Mouse (Mus musculus): ENCODE measurements around the gene Lenep. TPM values are rescaled to one million over a fixed set of nuclear protein-coding genes. Genes with fewer than 3 reads are reported as not detected.

Lenep gene
- total RNA-seq, 2 experiments from 2014 or later, result 0.25 TPM; not detected in 1

DNA sequence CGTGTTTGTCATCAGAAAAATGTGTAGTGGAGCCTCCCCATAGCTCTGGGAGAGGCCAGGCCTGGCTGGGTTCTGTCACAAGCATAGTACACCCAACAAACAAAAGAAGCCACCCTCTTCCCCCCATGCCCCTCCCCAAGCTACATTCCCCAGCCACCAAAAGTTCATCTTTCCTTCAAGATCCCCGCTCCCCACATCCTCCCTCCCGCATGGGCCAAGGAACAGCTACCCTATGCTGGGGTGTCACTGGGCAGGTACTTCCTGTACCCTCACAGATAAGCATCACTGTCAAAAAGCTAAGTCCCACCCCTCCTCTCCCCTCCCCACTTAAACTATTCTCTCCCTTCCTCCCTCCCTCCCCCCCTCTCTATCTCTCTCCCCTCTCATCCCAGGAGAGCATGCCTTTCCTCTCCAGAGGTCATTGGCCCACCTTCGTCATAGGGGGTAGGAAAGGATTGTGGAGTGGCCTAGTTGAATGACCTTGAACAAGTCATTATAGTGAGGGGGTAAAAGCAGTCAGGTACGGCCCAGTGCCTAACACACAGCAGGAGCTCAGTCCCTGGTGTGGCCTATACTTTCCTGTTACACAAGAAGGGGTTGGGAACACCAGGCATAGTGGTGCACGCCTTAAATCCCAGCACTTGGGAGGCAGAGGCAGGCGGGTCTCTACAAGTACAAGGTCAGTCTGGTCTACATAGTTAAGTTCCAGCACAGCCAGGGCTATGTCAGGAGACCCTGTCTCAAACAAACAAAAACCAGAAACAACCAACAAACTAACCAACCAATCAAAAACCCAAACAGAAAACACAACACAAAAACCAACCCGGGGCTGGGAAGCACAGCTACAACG is 20.3 kb downstream of the Lenep start:
- DNase-seq, result no peak
- intact Hi-C loops (cut with DNase I), result no loop called here

DNA sequence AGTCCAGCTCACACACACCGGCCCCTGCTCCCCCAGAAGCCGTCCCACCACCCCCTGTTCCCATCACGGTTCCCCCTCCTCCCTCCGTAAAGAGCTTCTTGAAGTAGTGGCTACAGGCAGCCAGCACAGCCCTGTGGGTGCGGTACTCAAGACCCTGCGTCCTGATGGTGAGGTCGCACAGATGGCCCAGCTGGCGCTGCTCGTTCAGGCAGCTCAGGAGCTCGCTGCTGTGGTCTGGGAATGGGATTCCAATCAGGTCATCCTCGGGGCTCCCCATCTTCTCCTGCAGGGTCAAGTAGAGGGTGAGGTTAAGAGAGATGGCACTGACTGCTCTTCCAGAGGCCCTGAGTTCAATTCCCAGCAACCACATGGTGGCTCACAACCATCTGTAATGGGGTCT is 21.4 kb downstream of the Lenep start:
- intact Hi-C loops (cut with DNase I), result no loop called here

GRCm38 (mm10) chr3:89380711-89381110 is 21.9 kb downstream of the Lenep start:
- DNase-seq, result no peak
- intact Hi-C loops (cut with DNase I), result no loop called here

More for the DNA sequence above, 21.4 kb downstream of the Lenep start:
- DNase-seq, result no peak

DNA sequence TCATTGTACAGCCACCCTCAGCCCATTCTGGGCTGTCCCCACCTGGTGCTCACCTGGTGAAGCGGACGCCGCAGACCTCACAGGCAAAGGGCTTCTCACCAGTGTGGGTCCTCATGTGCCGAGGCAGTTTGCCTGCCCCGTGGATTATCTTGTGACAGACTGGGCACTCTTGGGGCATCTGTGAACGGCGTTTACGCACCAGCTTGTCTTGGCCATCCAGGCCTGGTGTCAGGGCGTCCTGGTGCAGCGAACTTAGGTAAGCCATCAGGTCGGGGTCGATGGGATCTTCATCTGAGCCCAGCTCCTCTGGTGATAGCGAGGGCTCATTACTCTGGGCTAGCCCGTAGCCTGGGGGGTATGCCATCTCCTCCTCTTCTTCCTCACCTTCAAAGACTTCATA is 22.3 kb downstream of the Lenep start:
- intact Hi-C loops (cut with DNase I), result no loop called here
- no peak for DNase-seq

GRCm38 (mm10) chr3:89379388-89380131 is 23.0 kb downstream of the Lenep start:
- DNase-seq, result no peak
- intact Hi-C loops (cut with DNase I), result loop anchor here (5.0 kb wide), 1 partner anchor 108 kb away; no protein-coding TSS in a partner anchor

DNA sequence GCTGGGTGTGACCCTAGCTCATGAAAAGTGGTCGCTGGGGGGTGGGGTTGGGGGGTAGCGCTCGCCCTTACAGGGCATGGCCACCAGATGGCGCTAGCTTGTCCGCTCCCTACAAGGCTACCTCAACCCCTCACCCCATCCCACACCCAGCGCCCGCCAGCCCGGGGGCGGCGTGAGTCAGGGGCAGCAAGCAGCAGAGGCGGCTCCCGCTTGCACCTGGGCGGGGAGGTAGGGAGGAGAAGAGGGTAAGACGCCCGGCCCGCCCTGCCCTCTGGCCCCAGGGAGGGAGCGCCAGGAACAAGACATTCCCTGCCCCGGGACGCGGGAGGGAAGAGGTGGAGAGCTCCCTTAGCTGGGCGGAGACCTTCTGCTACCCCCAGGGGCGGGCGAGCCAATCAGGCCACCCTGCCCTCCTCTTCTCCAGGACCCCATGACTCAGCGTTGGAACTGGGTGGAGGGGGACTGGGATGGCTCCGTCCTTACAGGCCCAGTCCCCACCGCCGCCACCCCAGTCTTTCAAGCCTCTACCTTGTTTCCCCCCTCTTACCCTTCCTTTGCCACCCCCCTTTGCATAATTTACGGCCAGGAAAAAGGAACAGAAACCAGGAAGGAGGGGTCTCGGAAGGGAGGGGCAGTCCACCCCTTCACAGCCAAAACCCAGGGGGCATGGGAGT is 24.1 kb downstream of the Lenep start:
- intact Hi-C loops (cut with DNase I), result loop anchor here (5.0 kb wide), 1 partner anchor 109 kb away; no protein-coding TSS in a partner anchor
- peak; percentile 77 to 81 for DNase-seq

GRCm38 (mm10) chr3:89377831-89378230 is 24.8 kb downstream of the Lenep start:
- no peak for DNase-seq
- intact Hi-C loops (cut with DNase I), result loop anchor here (5.0 kb wide), 1 partner anchor 109 kb away; no protein-coding TSS in a partner anchor

DNA sequence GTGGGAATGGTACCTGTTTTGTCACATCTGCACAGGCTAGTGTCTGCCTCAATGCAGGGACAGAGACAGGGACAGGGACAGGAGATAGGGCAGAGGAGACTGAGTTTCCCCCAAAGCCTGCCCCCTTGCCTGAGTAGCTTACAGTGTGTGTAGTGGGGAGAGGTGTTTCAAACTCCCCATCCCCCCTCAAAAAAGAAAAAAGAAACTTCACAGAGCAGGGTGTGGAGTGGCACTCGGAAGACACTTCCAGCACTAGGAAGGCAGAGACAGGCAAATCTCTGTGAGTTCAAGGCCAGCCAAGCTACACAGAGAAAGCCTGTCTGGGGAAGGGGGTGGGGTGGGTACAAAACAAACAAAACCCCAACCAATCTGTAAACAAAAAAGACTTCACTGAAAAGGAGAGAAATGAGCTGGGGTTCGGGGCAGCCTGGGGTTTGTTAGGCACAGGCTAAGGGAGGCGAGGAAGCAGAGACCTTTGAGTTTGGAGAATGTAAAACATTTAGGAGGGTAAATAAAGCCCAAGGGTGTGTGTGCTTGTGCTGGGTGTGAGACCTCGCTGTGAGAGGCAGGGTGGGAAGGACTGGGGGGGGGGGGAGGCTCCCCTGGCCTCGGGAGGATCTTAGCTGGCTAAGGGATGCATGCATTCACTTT is 28.9 kb downstream of the Lenep start:
- no peak for DNase-seq
- intact Hi-C loops (cut with DNase I), result no loop called here

DNA sequence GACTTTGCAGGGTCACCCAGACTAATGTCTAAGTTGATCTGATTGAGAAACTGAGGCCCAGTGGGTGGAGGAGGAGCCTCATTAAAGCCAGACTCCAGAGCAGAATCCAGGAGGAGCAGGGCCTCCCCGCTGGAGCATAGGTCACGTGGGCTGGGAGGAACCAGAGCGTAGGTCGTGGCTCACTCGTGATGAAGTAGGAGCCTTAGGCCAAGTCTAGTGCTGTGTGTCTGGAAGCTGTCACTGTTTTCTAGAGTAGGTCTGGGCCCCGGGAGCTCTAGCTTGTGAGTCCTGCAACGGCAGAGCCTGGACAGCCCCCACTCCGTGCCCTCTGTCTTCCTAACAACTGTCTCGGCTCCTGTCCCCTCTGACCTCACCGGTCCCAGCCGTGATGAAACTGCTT is 35.3 kb downstream of the Lenep start:
- DNase-seq, result no peak
- intact Hi-C loops (cut with DNase I), result loop anchor here (10.0 kb wide), 1 partner anchor 327 kb away; no protein-coding TSS in a partner anchor

DNA sequence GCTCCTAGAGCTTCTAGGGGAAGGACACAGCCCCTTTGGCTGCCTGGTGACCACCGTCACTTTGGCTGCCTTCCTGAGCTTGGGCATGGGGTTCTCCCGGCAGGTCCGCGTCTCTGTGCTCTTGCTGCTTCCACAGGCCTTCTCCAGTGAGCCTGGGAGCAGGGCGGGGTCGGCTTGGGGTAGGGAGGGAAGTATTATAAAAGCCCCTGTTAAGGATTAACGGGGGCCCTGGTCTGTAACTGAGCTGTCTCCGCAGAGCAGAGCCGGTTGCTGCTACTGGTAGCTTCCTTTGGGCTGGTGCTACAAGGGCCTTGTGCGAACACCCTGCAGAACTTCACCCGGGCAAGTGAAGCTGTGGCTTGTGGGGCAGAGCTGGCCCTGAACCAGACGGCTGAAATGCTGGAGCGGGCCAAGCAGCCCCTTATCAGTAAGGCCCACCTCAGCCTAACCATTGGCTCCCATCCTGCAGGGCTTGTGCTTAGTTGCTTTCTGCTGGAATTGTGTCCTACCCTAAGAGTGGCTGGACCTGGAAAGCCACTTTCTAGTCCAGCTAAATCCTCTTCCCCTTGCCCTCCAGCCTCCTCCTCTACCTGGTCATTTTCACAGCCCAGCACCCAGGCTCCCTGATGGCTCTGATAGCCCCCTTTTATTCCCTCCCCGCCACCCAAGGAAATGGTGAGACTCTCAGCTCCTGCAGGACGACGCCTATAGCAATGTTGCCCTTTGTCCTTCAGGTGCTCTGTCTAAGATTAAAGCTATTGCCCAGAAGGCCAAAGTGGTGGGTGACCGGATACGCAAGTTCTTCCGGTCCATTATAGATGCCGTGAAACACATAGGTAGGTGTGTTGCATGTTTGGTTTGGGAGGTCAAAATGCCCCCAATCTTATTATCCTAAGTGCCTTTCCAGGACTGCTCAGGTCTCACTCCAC is 36.8 kb downstream of the Lenep start:
- no peak for DNase-seq
- intact Hi-C loops (cut with DNase I), result loop anchor here (10.0 kb wide), 1 partner anchor 329 kb away; no protein-coding TSS in a partner anchor

DNA sequence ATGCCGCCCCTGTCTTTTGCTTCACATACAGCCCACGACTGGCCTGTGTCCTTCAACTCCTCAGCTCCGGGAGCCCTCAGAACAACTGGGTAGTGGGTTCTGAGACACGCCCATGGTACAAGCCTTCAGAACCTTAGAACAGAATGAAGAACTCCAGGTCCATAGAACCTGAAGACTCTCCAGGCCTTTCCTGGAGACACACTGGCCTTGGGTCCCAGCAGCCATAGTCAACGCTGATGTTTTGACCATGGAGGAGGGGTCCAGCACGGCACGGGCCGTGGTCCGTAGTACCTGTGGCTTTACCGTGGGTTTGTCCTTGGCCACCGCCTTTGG is 37.5 kb downstream of the Lenep start, which contains the start of gene Dcst1:
Gene Dcst1 (minus strand): TSS at position 101 of the 333 bp plus-strand sequence.
- DNase-seq, result no peak
- intact Hi-C loops (cut with DNase I), result loop anchor here (10.0 kb wide), 1 partner anchor 330 kb away; no protein-coding TSS in a partner anchor

DNA sequence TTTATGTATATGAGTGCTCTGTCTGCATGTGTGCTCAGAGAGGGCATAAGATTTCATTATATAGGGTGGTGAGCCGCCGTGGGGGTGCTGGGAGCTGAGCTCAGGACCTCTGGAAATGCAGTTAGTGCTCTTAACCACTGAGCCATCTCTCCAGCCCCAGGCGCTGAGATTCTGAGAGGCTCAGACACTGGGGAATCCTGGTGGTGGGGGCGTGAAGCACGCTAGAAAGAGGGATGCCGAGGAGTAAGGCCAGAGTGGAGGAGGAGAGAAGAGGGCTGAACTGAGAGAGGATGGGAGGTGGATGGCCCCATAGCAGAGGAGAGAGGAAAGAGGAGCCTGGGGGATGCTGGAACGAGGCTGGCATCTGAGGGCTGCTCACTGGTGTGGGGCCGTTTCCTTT is 38.0 kb downstream of the Lenep start:
- intact Hi-C loops (cut with DNase I), result loop anchor here (10.0 kb wide), 1 partner anchor 330 kb away; no protein-coding TSS in a partner anchor
- DNase-seq, result no peak

- intact Hi-C loops (cut with DNase I), result loop anchor here (10.0 kb wide), 1 partner anchor 333 kb away; no protein-coding TSS in a partner anchor
- no peak for DNase-seq
These were observed 40.9 kb downstream of the Lenep start, which contains the start of gene Dcst2 for GRCm38 (mm10) chr3:89361675-89362074. Gene Dcst2, plus strand, starts transcription at chr3:89361975.

DNA sequence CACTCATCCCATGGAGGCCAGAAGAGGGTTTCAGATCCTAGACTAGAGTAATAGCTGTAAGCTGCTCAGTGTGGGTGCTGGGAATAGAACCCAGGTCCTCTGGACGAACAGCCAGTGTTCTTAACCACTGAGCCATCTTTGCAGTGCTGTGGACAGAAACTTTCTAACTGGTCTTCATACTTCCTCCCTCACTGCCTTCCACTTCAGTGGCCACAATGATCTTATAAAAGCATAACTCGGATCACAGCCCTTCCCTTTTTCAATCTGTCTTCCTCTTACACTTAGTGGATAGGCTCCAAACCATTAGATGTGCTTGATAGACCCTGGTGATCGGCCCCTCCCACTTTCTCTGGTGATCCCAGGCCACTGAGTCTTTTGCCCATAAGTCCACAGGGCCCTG is 42.4 kb downstream of the Lenep start:
- intact Hi-C loops (cut with DNase I), result loop anchor here (10.0 kb wide), 1 partner anchor 335 kb away; no protein-coding TSS in a partner anchor
- DNase-seq, result no peak

- intact Hi-C loops (cut with DNase I), result loop anchor here (10.0 kb wide), 1 partner anchor 335 kb away; no protein-coding TSS in a partner anchor
- no peak for DNase-seq
These were observed 43.0 kb downstream of the Lenep start for GRCm38 (mm10) chr3:89359630-89360029.

DNA sequence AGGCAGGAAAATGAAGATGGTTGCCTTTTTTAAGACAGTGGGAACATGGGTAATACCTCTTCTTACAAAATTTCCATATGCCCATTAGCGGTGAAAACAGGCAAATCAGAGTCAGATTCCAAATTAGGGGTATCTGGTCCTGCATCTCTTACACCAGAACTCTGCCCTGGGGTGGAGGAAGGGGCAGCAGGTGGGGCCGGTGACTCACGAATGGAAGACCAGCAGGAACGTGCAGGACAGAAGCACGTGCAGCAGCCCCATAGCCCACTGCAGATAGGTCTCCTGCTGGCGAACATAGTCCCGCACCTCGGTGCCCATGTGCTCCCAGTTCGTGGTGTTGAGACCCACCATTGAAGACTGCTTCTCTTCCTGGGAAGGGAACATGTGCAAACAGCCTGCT is 46.6 kb downstream of the Lenep start:
- DNase-seq, result no peak

DNA sequence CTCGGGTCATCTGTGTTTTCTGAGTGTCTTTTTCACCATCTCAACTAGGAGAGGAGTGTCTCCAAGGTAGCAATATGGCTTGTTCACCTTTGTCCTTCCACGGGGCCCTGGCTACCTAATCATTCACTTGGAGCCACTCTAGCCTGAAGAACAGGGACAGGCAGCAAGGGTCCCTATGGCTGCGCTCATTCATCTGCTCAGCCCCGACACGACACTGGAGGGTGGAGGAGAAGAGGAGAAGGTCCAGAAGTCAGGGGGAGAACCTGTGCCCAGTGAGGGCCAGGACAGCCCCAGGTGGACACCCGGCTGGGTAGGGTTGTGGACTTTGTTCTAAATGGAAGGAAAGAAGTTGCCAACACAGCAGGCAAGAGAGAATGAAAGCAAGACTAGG is 47.1 kb downstream of the Lenep start:
- no peak for DNase-seq

More for the DNA sequence above, 46.6 kb downstream of the Lenep start:
- intact Hi-C loops (cut with DNase I), result no loop called here

DNA sequence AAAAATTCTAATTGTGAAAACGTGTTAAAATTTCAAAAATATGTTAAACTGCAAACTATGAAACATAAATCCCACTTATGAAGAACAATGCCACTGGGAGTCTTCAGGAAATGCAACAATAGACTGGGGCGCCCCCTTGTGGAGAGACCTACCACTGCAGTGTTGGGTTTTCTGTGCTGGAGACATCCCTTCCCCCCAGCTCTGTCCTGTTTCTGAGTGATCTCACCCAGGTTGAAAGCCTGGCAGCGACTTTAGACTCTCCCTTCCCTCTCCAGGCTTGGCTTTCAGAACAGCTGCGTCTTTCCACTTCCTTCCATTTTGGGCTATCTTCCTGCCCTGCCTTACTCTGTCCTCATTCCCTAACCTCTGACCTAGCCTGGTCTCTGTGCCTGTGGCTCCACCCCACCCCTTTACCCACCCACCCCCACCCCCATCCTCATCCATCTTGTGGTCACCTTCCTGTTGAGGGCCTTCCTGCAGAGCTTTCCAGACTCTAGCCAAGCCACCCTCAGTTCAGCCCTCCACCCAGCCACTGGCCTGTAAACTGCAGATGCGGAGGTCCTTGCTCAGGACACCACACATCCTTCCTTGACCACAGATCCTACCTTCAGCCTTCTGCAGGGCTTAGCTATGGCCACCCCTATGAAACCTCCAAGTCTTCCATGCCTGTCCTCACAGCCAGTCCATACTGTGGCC is 47.6 kb downstream of the Lenep start:
- DNase-seq, result peak; percentile 82 to 84
- intact Hi-C loops (cut with DNase I), result loop anchor here (2.0 kb wide), 2 partner anchors 14 to 38 kb away; no protein-coding TSS in a partner anchor

More for the DNA sequence above, 47.1 kb downstream of the Lenep start:
- intact Hi-C loops (cut with DNase I), result loop anchor here (2.0 kb wide), 2 partner anchors 15 to 39 kb away; no protein-coding TSS in a partner anchor
